Mouse (Mus musculus) erythroid progenitor cell, adult 5-6 weeks (primary cell): ENCODE results near the gene Olfr1224-ps1. TPM values are rescaled to one million over a fixed set of nuclear protein-coding genes. Genes with fewer than 3 reads are reported as not detected.
"Not testable (repeated sequence)": the region's sequence is repeated elsewhere in the genome, so short reads cannot be mapped to it uniquely, and the experiment has no call there.

ENCODE experiments used
- ATAC-seq: replicated peaks from 2 replicates; pipeline ENCODE4 v1.8.0; 2016; ENCODE audit warnings: moderate number of reproducible peaks, mild to moderate bottlenecking, moderate TSS enrichment, inconsistent platforms; ENCODE audit not compliant: poor library complexity, low FRiP score, severe bottlenecking
- total RNA-seq, 2 experiments: library from RNA; stranded (forward) in 1 of 2; stranded (reverse) in 1 of 2; fragments of 150-400 nt in 1 of 2; fragments of 186-747, 209-891 nt in 1 of 2; gene quantifications; 2 replicates each; pipeline versions ENCODE4 v1.2.3 to v1.2.4; 2015 to 2017; ENCODE audit warnings: low replicate concordance in 2 of 2

The Olfr1224-ps1 gene
- total RNA-seq (2015; ENCODE audit: low replicate concordance) (not detected in 2 replicates), total RNA-seq (2017; ENCODE audit: low replicate concordance) (not detected in 2 replicates)

- ATAC-seq: not testable (repeated sequence)
These were observed at the start of gene Olfr1224-ps1 for GRCm38 (mm10) chr2:89163991-89164390. Gene Olfr1224-ps1, minus strand, starts transcription at chr2:89164091.

- no peak for ATAC-seq
These were observed 36.1 kb upstream of the Olfr1224-ps1 start, which contains the start of gene Olfr1226 for GRCm38 (mm10) chr2:89199948-89200347. Gene Olfr1226, minus strand, starts transcription at chr2:89200048.

GRCm38 (mm10) chr2:89196325-89196982 lies 32.6 kb upstream of the Olfr1224-ps1 start:
- ATAC-seq: no peak

GRCm38 (mm10) chr2:89174569-89174968 lies 10.7 kb upstream of the Olfr1224-ps1 start, which contains the start of gene Olfr1225:
Gene Olfr1225, minus strand, starts transcription at chr2:89174669.
- ATAC-seq: no peak

- ATAC-seq: not testable (repeated sequence)
These were observed 820 bp upstream of the Olfr1224-ps1 start for GRCm38 (mm10) chr2:89164711-89165110.

GRCm38 (mm10) chr2:89151460-89151859 lies 12.4 kb downstream of the Olfr1224-ps1 start, which contains the start of gene Olfr1223:
Gene Olfr1223, minus strand, starts transcription at chr2:89151560.
- ATAC-seq: no peak

DNA sequence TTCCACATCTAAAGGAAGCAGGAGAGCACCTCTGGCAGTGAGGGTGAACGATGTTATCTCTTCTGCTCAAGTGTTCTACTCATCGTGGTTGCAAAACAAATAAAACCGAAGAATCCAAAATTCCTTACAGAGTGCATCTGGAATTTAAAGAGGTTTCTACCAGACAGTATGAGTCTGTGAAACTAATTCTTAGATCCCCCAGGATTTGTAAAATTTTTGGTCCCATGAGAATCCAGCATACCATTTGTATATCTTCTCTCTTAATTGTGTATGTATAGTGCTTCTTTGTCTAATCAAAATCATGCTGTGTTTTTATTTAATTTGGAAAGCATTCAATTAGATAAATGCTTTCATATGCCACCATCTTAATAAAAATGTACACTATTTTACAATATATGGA lies 30.9 kb downstream of the Olfr1224-ps1 start, which contains the start of gene Olfr1222:
Gene Olfr1222 (minus strand): TSS at position 101 of the 400 bp plus-strand sequence.
- no peak for ATAC-seq

DNA sequence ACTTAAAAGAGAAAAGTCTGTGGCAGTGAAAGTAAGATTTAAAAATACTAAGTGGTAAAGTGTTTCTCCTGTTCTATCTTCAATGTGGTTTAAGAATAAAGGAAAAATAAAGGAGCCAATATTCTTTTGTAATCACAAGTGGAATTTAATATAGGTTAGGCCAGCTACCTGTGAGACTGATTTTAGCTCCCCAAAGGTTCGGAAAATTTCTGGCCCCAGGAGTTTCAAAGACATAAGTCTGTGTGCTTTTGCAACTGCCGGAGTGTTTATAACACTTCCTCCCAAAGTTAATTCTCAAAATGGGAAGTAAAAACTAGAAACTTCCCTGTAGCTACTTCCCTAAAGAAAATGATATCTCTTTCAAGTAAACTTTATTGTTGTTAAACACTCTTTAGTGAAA lies 46.7 kb downstream of the Olfr1224-ps1 start, which contains the start of gene Olfr1221:
Gene Olfr1221 (minus strand): TSS at position 101 of the 400 bp plus-strand sequence.
- no peak for ATAC-seq

GRCm38 (mm10) chr2:89106735-89107134 lies 57.2 kb downstream of the Olfr1224-ps1 start, which contains the start of gene Olfr1220:
Gene Olfr1220, minus strand, starts transcription at chr2:89106835.
- ATAC-seq: no peak

DNA sequence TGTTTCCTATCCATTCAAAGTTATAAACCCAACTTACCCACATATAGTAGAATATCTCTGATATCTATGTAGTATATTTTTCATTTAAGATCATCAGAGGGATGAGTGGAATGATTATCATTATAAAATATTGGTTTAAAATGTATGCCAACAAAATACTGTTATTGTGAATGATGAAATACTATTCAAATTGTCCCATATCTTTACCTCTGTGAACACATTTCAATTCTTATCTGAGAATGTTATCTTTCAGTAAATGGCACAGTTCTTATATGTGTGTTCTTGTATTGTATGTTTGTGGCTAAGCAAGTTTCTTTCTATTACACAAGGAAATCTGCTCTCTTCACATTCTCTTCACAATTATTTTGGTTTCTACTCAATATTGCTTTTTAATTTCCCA lies 58.2 kb downstream of the Olfr1224-ps1 start:
- ATAC-seq: no peak

Other genes starting within 250 kb of the Olfr1224-ps1 start
- gene Olfr1209, start 248.9 kb downstream of the Olfr1224-ps1 start, total RNA-seq (2015; ENCODE audit: low replicate concordance): not detected in 2 replicates
- gene Olfr1209, start 248.9 kb downstream of the Olfr1224-ps1 start, total RNA-seq (2017; ENCODE audit: low replicate concordance): not detected in 2 replicates
- not detected in 2 replicates for gene Olfr1211, start 226.0 kb downstream of the Olfr1224-ps1 start, total RNA-seq (2015; ENCODE audit: low replicate concordance)
- gene Olfr1211, start 226.0 kb downstream of the Olfr1224-ps1 start, total RNA-seq (2017; ENCODE audit: low replicate concordance): not detected in 2 replicates
- not detected in 2 replicates for gene Olfr1212, start 210.1 kb downstream of the Olfr1224-ps1 start, total RNA-seq (2015; ENCODE audit: low replicate concordance)
- not detected in 2 replicates for gene Olfr1212, start 210.1 kb downstream of the Olfr1224-ps1 start, total RNA-seq (2017; ENCODE audit: low replicate concordance)
- gene Gm13762, start 183.8 kb downstream of the Olfr1224-ps1 start, total RNA-seq (2015; ENCODE audit: low replicate concordance): not detected in 2 replicates
- gene Gm13762, start 183.8 kb downstream of the Olfr1224-ps1 start, total RNA-seq (2017; ENCODE audit: low replicate concordance): not detected in 2 replicates
- gene Olfr1214, start 171.4 kb downstream of the Olfr1224-ps1 start, total RNA-seq (2015; ENCODE audit: low replicate concordance): not detected in 2 replicates
- gene Olfr1214, start 171.4 kb downstream of the Olfr1224-ps1 start, total RNA-seq (2017; ENCODE audit: low replicate concordance): not detected in 2 replicates
- not detected in 2 replicates for gene Olfr1215, start 157.1 kb downstream of the Olfr1224-ps1 start, total RNA-seq (2015; ENCODE audit: low replicate concordance)
- gene Olfr1215, start 157.1 kb downstream of the Olfr1224-ps1 start, total RNA-seq (2017; ENCODE audit: low replicate concordance): not detected in 2 replicates
- not detected in 2 replicates for gene Olfr1216, start 145.8 kb downstream of the Olfr1224-ps1 start, total RNA-seq (2015; ENCODE audit: low replicate concordance)
- not detected in 2 replicates for gene Olfr1216, start 145.8 kb downstream of the Olfr1224-ps1 start, total RNA-seq (2017; ENCODE audit: low replicate concordance)
- gene Olfr1217, start 132.0 kb downstream of the Olfr1224-ps1 start, total RNA-seq (2015; ENCODE audit: low replicate concordance): not detected in 2 replicates
- not detected in 2 replicates for gene Olfr1217, start 132.0 kb downstream of the Olfr1224-ps1 start, total RNA-seq (2017; ENCODE audit: low replicate concordance)
- gene Olfr1218, start 102.9 kb downstream of the Olfr1224-ps1 start, total RNA-seq (2015; ENCODE audit: low replicate concordance): not detected in 2 replicates
- not detected in 2 replicates for gene Olfr1218, start 102.9 kb downstream of the Olfr1224-ps1 start, total RNA-seq (2017; ENCODE audit: low replicate concordance)
- not detected in 2 replicates for gene Olfr1219, start 80.6 kb downstream of the Olfr1224-ps1 start, total RNA-seq (2015; ENCODE audit: low replicate concordance)
- not detected in 2 replicates for gene Olfr1219, start 80.6 kb downstream of the Olfr1224-ps1 start, total RNA-seq (2017; ENCODE audit: low replicate concordance)
- not detected in 2 replicates for gene Olfr1220, start 57.3 kb downstream of the Olfr1224-ps1 start, total RNA-seq (2015; ENCODE audit: low replicate concordance)
- not detected in 2 replicates for gene Olfr1220, start 57.3 kb downstream of the Olfr1224-ps1 start, total RNA-seq (2017; ENCODE audit: low replicate concordance)
- gene Olfr1221, start 46.8 kb downstream of the Olfr1224-ps1 start, total RNA-seq (2015; ENCODE audit: low replicate concordance): not detected in 2 replicates
- gene Olfr1221, start 46.8 kb downstream of the Olfr1224-ps1 start, total RNA-seq (2017; ENCODE audit: low replicate concordance): not detected in 2 replicates
- gene Olfr1222, start 31.0 kb downstream of the Olfr1224-ps1 start, total RNA-seq (2015; ENCODE audit: low replicate concordance): not detected in 2 replicates
- not detected in 2 replicates for gene Olfr1222, start 31.0 kb downstream of the Olfr1224-ps1 start, total RNA-seq (2017; ENCODE audit: low replicate concordance)
- gene Olfr1223, start 12.5 kb downstream of the Olfr1224-ps1 start, total RNA-seq (2015; ENCODE audit: low replicate concordance): not detected in 2 replicates
- gene Olfr1223, start 12.5 kb downstream of the Olfr1224-ps1 start, total RNA-seq (2017; ENCODE audit: low replicate concordance): not detected in 2 replicates
- not detected in 2 replicates for gene Olfr1225, start 10.6 kb upstream of the Olfr1224-ps1 start, total RNA-seq (2015; ENCODE audit: low replicate concordance)
- gene Olfr1225, start 10.6 kb upstream of the Olfr1224-ps1 start, total RNA-seq (2017; ENCODE audit: low replicate concordance): not detected in 2 replicates
- gene Olfr1226, start 36.0 kb upstream of the Olfr1224-ps1 start, total RNA-seq (2015; ENCODE audit: low replicate concordance): not detected in 2 replicates
- not detected in 2 replicates for gene Olfr1226, start 36.0 kb upstream of the Olfr1224-ps1 start, total RNA-seq (2017; ENCODE audit: low replicate concordance)
- gene Olfr1228, start 90.0 kb upstream of the Olfr1224-ps1 start, total RNA-seq (2015; ENCODE audit: low replicate concordance): not detected in 2 replicates
- not detected in 2 replicates for gene Olfr1228, start 90.0 kb upstream of the Olfr1224-ps1 start, total RNA-seq (2017; ENCODE audit: low replicate concordance)
- gene Olfr1229, start 123.9 kb upstream of the Olfr1224-ps1 start, total RNA-seq (2015; ENCODE audit: low replicate concordance): not detected in 2 replicates
- gene Olfr1229, start 123.9 kb upstream of the Olfr1224-ps1 start, total RNA-seq (2017; ENCODE audit: low replicate concordance): not detected in 2 replicates
- gene Olfr1230, start 133.2 kb upstream of the Olfr1224-ps1 start, total RNA-seq (2015; ENCODE audit: low replicate concordance): not detected in 2 replicates
- not detected in 2 replicates for gene Olfr1230, start 133.2 kb upstream of the Olfr1224-ps1 start, total RNA-seq (2017; ENCODE audit: low replicate concordance)
- not detected in 2 replicates for gene Olfr1231, start 143.0 kb upstream of the Olfr1224-ps1 start, total RNA-seq (2015; ENCODE audit: low replicate concordance)
- gene Olfr1231, start 143.0 kb upstream of the Olfr1224-ps1 start, total RNA-seq (2017; ENCODE audit: low replicate concordance): not detected in 2 replicates
- not detected in 2 replicates for gene Olfr1232, start 165.6 kb upstream of the Olfr1224-ps1 start, total RNA-seq (2015; ENCODE audit: low replicate concordance)
- not detected in 2 replicates for gene Olfr1232, start 165.6 kb upstream of the Olfr1224-ps1 start, total RNA-seq (2017; ENCODE audit: low replicate concordance)
- gene Olfr1233, start 178.3 kb upstream of the Olfr1224-ps1 start, total RNA-seq (2015; ENCODE audit: low replicate concordance): not detected in 2 replicates
- gene Olfr1233, start 178.3 kb upstream of the Olfr1224-ps1 start, total RNA-seq (2017; ENCODE audit: low replicate concordance): not detected in 2 replicates
- not detected in 2 replicates for gene Olfr1234, start 200.8 kb upstream of the Olfr1224-ps1 start, total RNA-seq (2015; ENCODE audit: low replicate concordance)
- gene Olfr1234, start 200.8 kb upstream of the Olfr1224-ps1 start, total RNA-seq (2017; ENCODE audit: low replicate concordance): not detected in 2 replicates
- gene Olfr1238, start 245.6 kb upstream of the Olfr1224-ps1 start, total RNA-seq (2015; ENCODE audit: low replicate concordance): not detected in 2 replicates
- gene Olfr1238, start 245.6 kb upstream of the Olfr1224-ps1 start, total RNA-seq (2017; ENCODE audit: low replicate concordance): not detected in 2 replicates